Mouse (Mus musculus): ENCODE results near the gene Frmd4a. TPM values are rescaled to one million over a fixed set of nuclear protein-coding genes. Genes with fewer than 3 reads are reported as not detected.

Gene Frmd4a
- polyA plus RNA-seq, 1 experiment: 106 TPM

DNA sequence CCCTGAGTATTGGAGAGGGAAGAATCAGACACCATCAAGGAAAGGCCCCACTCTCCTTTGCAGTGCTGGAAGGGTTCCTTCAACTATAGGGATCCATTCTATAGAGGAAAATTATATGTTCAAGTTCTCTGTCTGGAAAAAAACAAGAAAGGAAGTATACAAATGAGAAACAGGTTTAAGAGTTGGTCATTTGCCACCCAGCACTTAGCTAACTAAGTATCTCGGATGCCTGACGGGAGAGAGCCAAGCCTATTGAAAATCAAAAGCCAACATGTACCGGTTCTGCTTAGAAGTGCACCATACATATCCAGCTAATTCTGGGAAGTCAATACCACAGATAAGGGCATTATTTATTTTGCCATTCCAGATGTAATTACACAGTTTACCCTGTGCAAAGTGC is 274.2 kb downstream of the Frmd4a start:
- no peak for TF ChIP-seq POLR2A (IDR thresholded peaks at IDR 0.05; ENCODE audit: borderline replicate concordance, extremely low read depth, insufficient read depth, insufficient read length, poor library complexity, severe bottlenecking)
- TF ChIP-seq CTCF (IDR thresholded peaks at IDR 0.05; ENCODE audit: borderline replicate concordance, extremely low read depth, insufficient read depth, insufficient read length): no peak
- no peak for DNase-seq (ENCODE audit: low read depth)

DNA sequence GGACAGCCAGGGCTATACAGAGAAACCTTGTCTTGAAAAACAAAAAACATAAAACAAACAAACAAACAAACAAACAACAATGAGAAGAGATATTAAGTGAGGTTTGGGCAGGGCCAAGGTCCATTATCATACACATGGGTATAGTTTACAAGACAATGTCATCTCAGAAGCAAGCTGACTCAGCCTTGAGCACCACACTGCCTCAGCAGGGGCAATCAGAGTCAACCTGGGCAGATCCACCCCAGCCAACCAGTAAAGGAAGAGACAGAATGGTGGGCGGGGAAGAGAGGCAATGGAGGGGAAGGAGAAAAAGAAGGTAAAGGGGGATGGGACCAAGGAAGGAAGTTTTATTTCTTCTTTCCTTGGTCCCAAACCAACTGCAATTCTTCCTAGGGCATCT is 276.2 kb downstream of the Frmd4a start:
- no peak for DNase-seq (ENCODE audit: low read depth)
- TF ChIP-seq CTCF (IDR thresholded peaks at IDR 0.05; ENCODE audit: borderline replicate concordance, extremely low read depth, insufficient read depth, insufficient read length) (no peak), POLR2A (IDR thresholded peaks at IDR 0.05; ENCODE audit: borderline replicate concordance, extremely low read depth, insufficient read depth, insufficient read length, poor library complexity, severe bottlenecking) (no peak)

GRCm38 (mm10) chr2:4295641-4296040 is 278.1 kb downstream of the Frmd4a start:
- DNase-seq (ENCODE audit: low read depth): no peak
- TF ChIP-seq POLR2A (IDR thresholded peaks at IDR 0.05; ENCODE audit: borderline replicate concordance, extremely low read depth, insufficient read depth, insufficient read length, poor library complexity, severe bottlenecking) (no peak), CTCF (IDR thresholded peaks at IDR 0.05; ENCODE audit: borderline replicate concordance, extremely low read depth, insufficient read depth, insufficient read length) (no peak)

DNA sequence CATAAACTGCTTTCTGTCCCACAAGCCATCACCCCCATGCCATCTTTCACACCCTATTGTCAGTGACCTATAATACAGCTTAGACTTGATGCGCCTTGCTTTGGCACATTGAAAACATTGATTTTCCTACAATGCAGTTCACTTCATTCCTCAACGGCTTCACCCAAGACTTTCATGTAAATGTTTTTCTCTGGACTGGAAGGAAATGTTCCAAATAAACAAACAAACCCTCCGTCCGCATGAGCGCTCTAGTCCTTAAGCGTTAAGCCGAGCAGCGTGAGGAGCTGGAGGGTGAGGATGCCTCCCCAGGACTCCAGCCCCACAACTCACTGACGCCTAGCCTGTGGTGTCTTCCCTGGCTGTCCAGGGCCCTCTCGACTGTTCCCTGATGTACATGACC is 279.4 kb downstream of the Frmd4a start:
- no peak for TF ChIP-seq CTCF (IDR thresholded peaks at IDR 0.05; ENCODE audit: borderline replicate concordance, extremely low read depth, insufficient read depth, insufficient read length)
- TF ChIP-seq POLR2A (IDR thresholded peaks at IDR 0.05; ENCODE audit: borderline replicate concordance, extremely low read depth, insufficient read depth, insufficient read length, poor library complexity, severe bottlenecking): no peak
- no peak for DNase-seq (ENCODE audit: low read depth)

GRCm38 (mm10) chr2:4298325-4299215 is 281.1 kb downstream of the Frmd4a start:
- peak; percentile 84 for DNase-seq (ENCODE audit: low read depth)
- no peak for TF ChIP-seq POLR2A (IDR thresholded peaks at IDR 0.05; ENCODE audit: borderline replicate concordance, extremely low read depth, insufficient read depth, insufficient read length, poor library complexity, severe bottlenecking)
- no peak for TF ChIP-seq CTCF (IDR thresholded peaks at IDR 0.05; ENCODE audit: borderline replicate concordance, extremely low read depth, insufficient read depth, insufficient read length)

DNA sequence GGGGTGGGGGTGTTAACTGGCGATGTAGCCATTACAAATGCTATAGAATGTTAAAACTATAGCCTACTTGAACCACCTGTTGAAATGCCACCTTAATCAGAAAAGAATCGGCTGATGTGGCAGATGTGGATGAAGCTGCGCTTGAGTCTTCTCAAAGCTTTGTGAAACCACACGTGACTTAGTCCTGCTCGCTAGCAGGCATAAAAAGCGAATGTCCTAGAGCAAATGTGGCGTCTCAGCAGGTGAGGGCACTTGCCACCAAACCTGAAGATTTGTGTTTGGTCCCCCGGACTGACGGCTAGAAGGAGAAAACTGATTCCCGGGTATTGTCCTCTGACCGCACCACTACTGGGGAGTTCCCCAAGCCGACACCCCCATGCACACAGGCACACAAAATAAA is 282.1 kb downstream of the Frmd4a start:
- TF ChIP-seq POLR2A (IDR thresholded peaks at IDR 0.05; ENCODE audit: borderline replicate concordance, extremely low read depth, insufficient read depth, insufficient read length, poor library complexity, severe bottlenecking): no peak
- TF ChIP-seq CTCF (IDR thresholded peaks at IDR 0.05; ENCODE audit: borderline replicate concordance, extremely low read depth, insufficient read depth, insufficient read length): no peak
- no peak for DNase-seq (ENCODE audit: low read depth)

DNA sequence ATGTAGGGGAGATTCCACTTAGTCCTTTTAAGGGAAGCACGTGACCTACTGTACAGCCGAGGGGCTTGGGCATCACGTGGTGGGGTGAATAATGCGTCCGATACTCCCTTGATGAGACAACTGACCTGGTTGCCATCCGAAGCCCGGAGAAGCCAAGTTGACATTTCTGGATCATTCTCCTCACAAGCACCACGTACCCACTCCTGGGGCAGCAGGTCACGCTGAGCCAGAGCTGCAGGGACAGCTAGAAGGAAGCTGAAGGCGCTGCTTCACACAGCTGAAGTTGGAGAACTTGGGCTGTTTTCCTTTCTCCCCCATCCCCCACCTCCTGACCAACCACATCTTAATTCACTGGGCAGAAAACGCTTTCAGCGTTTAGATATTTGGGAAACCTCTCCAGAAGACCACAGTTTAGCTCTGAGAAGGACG is 282.9 kb downstream of the Frmd4a start:
- TF ChIP-seq CTCF (IDR thresholded peaks at IDR 0.05; ENCODE audit: borderline replicate concordance, extremely low read depth, insufficient read depth, insufficient read length) (no peak), POLR2A (IDR thresholded peaks at IDR 0.05; ENCODE audit: borderline replicate concordance, extremely low read depth, insufficient read depth, insufficient read length, poor library complexity, severe bottlenecking) (no peak)
- DNase-seq (ENCODE audit: low read depth): peak; percentile 42

DNA sequence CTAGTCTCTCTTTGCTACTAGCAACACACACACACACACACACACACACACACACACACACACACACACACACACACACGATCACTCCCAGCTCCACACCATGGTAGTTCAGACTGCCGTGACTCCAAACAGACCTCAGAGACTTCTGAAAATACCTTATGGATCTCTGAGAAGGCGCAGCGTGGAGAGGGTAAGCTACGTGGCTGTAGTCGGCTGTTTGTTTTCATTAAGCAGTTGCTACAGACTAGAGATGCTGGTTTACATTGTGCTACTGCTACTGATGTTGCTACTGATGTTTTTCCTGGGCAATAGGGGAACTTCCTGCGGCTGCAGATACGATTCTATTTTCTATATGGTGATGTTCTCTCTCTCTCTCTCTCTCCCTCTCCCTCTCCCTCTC is 283.3 kb downstream of the Frmd4a start:
- TF ChIP-seq POLR2A (IDR thresholded peaks at IDR 0.05; ENCODE audit: borderline replicate concordance, extremely low read depth, insufficient read depth, insufficient read length, poor library complexity, severe bottlenecking): no peak
- DNase-seq (ENCODE audit: low read depth): peak; percentile 42

DNA sequence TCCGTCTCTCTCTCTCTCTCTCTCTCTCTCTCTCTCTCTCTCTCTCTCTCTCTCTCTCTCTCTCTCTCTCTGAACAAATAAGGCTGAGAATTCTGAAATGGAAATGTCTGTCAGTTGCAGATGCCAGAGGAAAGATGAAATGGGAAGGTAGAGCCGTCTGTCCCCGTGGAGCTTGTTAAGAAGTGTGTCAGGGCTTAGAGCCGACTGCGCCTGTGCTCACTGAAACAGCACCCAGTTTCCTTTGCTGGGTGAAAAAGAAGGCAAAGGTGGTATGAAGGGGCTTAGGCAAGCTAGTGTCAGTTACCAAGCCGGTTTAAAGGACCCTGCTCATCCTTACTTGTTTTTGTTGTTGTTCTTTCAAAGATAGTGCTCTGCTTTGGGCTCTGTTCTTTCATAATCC is 283.7 kb downstream of the Frmd4a start:
- peak; percentile 63 for DNase-seq (ENCODE audit: low read depth)
- TF ChIP-seq POLR2A (IDR thresholded peaks at IDR 0.05; ENCODE audit: borderline replicate concordance, extremely low read depth, insufficient read depth, insufficient read length, poor library complexity, severe bottlenecking) (no peak), CTCF (IDR thresholded peaks at IDR 0.05; ENCODE audit: borderline replicate concordance, extremely low read depth, insufficient read depth, insufficient read length) (no peak)

DNA sequence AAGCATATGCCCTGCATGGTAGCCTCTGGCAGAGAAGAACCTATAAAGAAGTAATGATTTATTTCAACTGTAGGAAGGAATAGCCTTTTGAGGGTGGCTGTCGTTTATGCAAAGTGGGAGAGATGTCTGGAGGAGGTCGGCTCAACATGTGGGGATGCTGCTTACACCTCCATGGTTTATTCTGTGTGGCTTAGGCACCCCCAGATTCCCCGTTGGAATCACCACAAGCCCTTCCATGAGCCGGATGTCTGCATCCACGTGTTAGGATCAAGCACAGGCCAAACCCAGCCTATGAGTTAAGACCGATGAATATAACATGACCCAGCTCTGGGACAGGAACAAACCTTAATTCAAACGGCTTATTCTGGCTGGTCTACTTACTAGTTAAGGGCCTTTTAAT is 284.2 kb downstream of the Frmd4a start:
- DNase-seq (ENCODE audit: low read depth): no peak
- TF ChIP-seq CTCF (IDR thresholded peaks at IDR 0.05; ENCODE audit: borderline replicate concordance, extremely low read depth, insufficient read depth, insufficient read length) (no peak), POLR2A (IDR thresholded peaks at IDR 0.05; ENCODE audit: borderline replicate concordance, extremely low read depth, insufficient read depth, insufficient read length, poor library complexity, severe bottlenecking) (no peak)

DNA sequence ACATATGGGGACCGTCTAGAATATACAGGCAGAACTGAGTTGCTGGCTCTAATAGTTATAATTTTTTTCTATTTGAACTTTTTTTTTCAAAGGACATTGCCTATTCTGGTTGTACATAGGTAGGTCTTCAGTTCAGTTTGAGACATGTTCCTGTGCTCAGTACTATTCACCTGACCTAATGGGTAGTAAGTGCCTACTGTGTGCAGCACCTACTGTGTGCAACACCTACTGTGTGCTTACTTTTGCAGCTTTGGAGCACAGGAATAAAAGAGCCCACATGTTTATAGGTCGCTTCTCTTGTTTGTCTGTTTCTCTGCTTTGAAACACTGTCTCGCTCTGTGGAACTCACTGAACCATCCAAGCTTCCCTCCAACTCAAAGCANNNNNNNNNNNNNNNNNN is 284.6 kb downstream of the Frmd4a start:
- TF ChIP-seq CTCF (IDR thresholded peaks at IDR 0.05; ENCODE audit: borderline replicate concordance, extremely low read depth, insufficient read depth, insufficient read length) (no peak), POLR2A (IDR thresholded peaks at IDR 0.05; ENCODE audit: borderline replicate concordance, extremely low read depth, insufficient read depth, insufficient read length, poor library complexity, severe bottlenecking) (no peak)
- no peak for DNase-seq (ENCODE audit: low read depth)

DNA sequence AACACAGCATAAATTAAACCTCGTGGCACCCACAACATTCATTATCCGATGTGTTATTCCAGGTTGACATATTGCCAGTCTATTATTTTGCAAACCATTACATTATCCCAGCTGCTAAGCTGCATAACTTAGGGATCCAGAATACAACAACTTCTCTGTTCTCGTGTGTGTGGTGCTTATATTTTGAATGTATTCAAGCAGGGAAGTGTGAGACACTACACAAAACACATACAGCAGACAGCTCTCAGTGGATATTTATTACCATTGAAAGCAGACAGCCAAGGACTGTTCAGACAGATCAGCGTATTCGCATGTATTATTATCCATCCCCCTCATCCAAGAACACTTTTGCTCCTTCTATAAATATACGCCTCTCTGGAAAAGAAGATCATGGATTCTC is 289.6 kb downstream of the Frmd4a start:
- TF ChIP-seq POLR2A (IDR thresholded peaks at IDR 0.05; ENCODE audit: borderline replicate concordance, extremely low read depth, insufficient read depth, insufficient read length, poor library complexity, severe bottlenecking) (no peak), CTCF (IDR thresholded peaks at IDR 0.05; ENCODE audit: borderline replicate concordance, extremely low read depth, insufficient read depth, insufficient read length) (no peak)
- DNase-seq (ENCODE audit: low read depth): peak; percentile 87
